Mouse (Mus musculus) gastrocnemius, adult 18-20 months (tissue): ENCODE results near the gene Ins2. TPM values are rescaled to one million over a fixed set of nuclear protein-coding genes. Genes with fewer than 3 reads are reported as not detected.

Experiments
- DNase-seq: peaks from one replicate; pipeline ENCODE4 v3.0.0; 2021; ENCODE audit warnings: low spot score
- long read RNA-seq, 2 experiments: library from polyadenylated mRNA; stranded (forward); transcript quantifications; one replicate each; pipeline ENCODE4 v2.0.0; 2021
- total RNA-seq, 2 experiments: library from RNA; stranded (reverse); gene quantifications; 2 replicates each; pipeline ENCODE4 v1.2.3; 2021

The Ins2 gene
- total RNA-seq: not detected
- long read RNA-seq, experiment 1: 0 reads
- long read RNA-seq, experiment 2: 0 reads

- DNase-seq: no peak
These were observed at the start of gene Ins2 for GRCm38 (mm10) chr7:142743281-142743680. Ins2 (minus strand) TSS chr7:142743381.

- DNase-seq: no peak
These were observed 49.6 kb upstream of the Ins2 start for GRCm38 (mm10) chr7:142792650-142793275.

GRCm38 (mm10) chr7:142789667-142790066 lies 46.5 kb upstream of the Ins2 start:
- no peak for DNase-seq

GRCm38 (mm10) chr7:142737772-142738171 lies 5.4 kb downstream of the Ins2 start:
- DNase-seq: peak; percentile 12

- DNase-seq: peak; percentile 45
These were observed 6.2 kb downstream of the Ins2 start for GRCm38 (mm10) chr7:142736943-142737490.

GRCm38 (mm10) chr7:142725973-142726372 lies 17.2 kb downstream of the Ins2 start:
- DNase-seq: no peak

GRCm38 (mm10) chr7:142720725-142721124 lies 22.5 kb downstream of the Ins2 start:
- peak; percentile 21 for DNase-seq

GRCm38 (mm10) chr7:142714783-142715498 lies 28.2 kb downstream of the Ins2 start:
- DNase-seq: peak; percentile 45

GRCm38 (mm10) chr7:142706873-142707272 lies 36.3 kb downstream of the Ins2 start:
- no peak for DNase-seq

GRCm38 (mm10) chr7:142699334-142699860 lies 43.8 kb downstream of the Ins2 start:
- DNase-seq: peak; percentile 75

- peak; percentile 74 for DNase-seq
These were observed 64.6 kb downstream of the Ins2 start for GRCm38 (mm10) chr7:142678611-142679010.

- DNase-seq: peak; percentile 70
These were observed 67.5 kb downstream of the Ins2 start for GRCm38 (mm10) chr7:142675644-142676043.

GRCm38 (mm10) chr7:142675141-142675540 lies 68.0 kb downstream of the Ins2 start:
- no peak for DNase-seq

GRCm38 (mm10) chr7:142672120-142672519 lies 71.1 kb downstream of the Ins2 start:
- peak; percentile 38 for DNase-seq

GRCm38 (mm10) chr7:142671067-142671466 lies 72.1 kb downstream of the Ins2 start:
- no peak for DNase-seq

- no peak for DNase-seq
These were observed 73.2 kb downstream of the Ins2 start, which contains the start of gene Gm49394 for GRCm38 (mm10) chr7:142669751-142670625. Gm49394 (minus strand) TSS chr7:142669942.

- no peak for DNase-seq
These were observed 74.9 kb downstream of the Ins2 start for GRCm38 (mm10) chr7:142668328-142668727.

- no peak for DNase-seq
These were observed 75.7 kb downstream of the Ins2 start for GRCm38 (mm10) chr7:142667521-142667920.

- DNase-seq: no peak
These were observed 76.5 kb downstream of the Ins2 start, which contains the start of gene Igf2 for GRCm38 (mm10) chr7:142666659-142667058. Igf2 (minus strand) TSS chr7:142666816.

GRCm38 (mm10) chr7:142666109-142666508 lies 77.1 kb downstream of the Ins2 start:
- DNase-seq: no peak

GRCm38 (mm10) chr7:142665364-142665763 lies 77.8 kb downstream of the Ins2 start:
- DNase-seq: no peak
